Mouse (Mus musculus) gastrocnemius, adult 8-10 months (tissue): Measurements from ENCODE around the gene Ankrd55. TPM values are rescaled to one million over a fixed set of nuclear protein-coding genes. Genes with fewer than 3 reads are reported as not detected.
"Not testable (repeated sequence)": the region's sequence is repeated elsewhere in the genome, so short reads cannot be mapped to it uniquely, and the experiment has no call there.

ENCODE experiments used
- DNase-seq, 2 experiments: peaks; one replicate each; pipeline ENCODE4 v3.0.0; 2022; ENCODE audit warnings: low spot score in 2 of 2
- total RNA-seq, 4 experiments: library from RNA; stranded (reverse); gene quantifications; 2 replicates each; pipeline ENCODE4 v1.2.4; 2022

Gene Ankrd55
- total RNA-seq, 4 experiments from 2014 or later, result 0.11 TPM; not detected in 3

- DNase-seq, result no peak
These were observed 4.8 kb downstream of the Ankrd55 start for GRCm38 (mm10) chr13:112293092-112293491.

- no peak for DNase-seq
These were observed 6.2 kb downstream of the Ankrd55 start for GRCm38 (mm10) chr13:112294446-112294845.

GRCm38 (mm10) chr13:112297781-112298180 is 9.5 kb downstream of the Ankrd55 start:
- peak; percentile 13 to 14 for DNase-seq

- no peak for DNase-seq
These were observed 15.2 kb downstream of the Ankrd55 start for GRCm38 (mm10) chr13:112303429-112303828.

DNA sequence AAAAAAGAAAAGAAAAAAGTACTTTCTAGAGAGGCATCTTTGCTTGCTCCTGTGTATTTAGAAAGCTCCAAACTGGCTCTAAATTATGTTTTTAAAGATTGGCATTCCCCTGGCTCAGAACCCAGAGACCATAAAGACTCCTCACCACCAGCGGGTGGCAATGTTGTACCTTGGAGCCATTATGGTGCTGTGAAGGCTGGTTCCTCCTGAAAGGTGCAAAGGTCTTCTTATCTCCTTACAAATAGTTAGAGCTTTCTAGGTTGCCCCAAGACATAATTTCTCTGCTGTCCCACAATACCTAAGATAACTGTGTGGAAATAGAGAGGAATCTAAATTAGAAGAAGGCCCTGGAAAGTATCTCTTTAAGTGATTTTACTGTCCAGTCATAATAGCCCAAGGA is 20.4 kb downstream of the Ankrd55 start:
- peak in 1 of 2 experiments; percentile 16 for DNase-seq

DNA sequence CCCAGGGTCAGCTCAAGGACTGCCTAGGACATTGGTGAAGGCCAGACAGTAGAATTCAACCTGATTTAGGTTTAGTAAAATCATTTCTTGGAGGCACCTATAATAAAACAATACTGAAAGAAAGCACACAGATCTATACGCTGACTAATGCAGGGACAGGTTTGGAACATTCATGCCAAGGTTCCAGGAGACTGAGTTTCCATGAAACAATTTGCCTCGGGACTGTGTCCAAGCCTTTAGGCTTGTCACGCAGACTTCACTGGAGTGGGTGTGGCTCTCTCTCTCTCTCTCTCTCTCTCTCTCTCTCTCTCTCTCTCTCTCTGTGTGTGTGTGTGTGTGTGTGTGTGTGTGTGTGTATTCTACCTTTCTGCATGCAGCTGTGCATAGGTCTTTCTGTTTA is 23.4 kb downstream of the Ankrd55 start:
- not testable (repeated sequence) for DNase-seq

- DNase-seq, result no peak
These were observed 27.2 kb downstream of the Ankrd55 start for GRCm38 (mm10) chr13:112315442-112315841.

- DNase-seq, result no peak
These were observed 28.6 kb downstream of the Ankrd55 start for GRCm38 (mm10) chr13:112316622-112317482.

DNA sequence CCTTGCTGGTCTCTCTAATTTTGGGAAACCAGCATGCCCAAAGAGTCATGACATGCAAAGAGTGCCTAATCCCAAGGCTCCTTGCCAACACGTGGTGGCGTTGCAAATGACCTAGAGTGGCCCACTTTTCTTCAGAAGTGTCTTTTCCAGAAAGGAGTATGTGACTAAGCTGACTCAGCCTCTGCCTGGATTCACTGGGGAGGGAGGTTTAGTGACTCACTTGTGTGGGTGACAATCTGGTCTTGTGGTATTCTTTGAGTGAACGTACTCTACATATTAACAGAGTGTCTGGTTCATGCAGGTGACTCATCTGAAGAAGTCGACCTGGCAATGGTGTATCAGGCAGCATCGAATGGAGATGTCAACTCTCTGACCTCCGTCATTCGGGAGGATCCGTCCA is 29.9 kb downstream of the Ankrd55 start:
- no peak for DNase-seq

- DNase-seq, result no peak
These were observed 35.5 kb downstream of the Ankrd55 start for GRCm38 (mm10) chr13:112323591-112324266.

DNA sequence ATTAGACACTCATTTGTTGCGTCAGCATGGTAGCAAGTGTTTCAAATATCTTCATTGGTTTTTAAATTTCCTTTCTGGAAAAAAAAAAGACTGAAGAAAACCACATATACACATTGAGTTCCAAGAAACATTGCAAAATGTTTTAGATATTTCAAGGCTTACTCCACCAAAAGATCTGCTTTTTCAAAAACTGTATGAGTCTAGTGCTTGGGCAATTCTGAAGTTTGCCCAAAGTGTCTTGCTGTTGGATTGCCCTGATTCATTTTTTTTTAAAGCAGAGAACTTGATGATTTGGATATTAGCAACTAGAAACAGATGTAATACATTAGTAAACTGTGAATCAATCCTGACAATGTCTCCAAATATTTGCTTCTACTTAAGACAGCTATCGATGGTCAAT is 36.9 kb downstream of the Ankrd55 start:
- no peak for DNase-seq

GRCm38 (mm10) chr13:112326403-112326802 is 38.2 kb downstream of the Ankrd55 start:
- no peak for DNase-seq

GRCm38 (mm10) chr13:112326977-112327376 is 38.7 kb downstream of the Ankrd55 start:
- DNase-seq, result no peak

GRCm38 (mm10) chr13:112327511-112327910 is 39.3 kb downstream of the Ankrd55 start:
- no peak for DNase-seq

DNA sequence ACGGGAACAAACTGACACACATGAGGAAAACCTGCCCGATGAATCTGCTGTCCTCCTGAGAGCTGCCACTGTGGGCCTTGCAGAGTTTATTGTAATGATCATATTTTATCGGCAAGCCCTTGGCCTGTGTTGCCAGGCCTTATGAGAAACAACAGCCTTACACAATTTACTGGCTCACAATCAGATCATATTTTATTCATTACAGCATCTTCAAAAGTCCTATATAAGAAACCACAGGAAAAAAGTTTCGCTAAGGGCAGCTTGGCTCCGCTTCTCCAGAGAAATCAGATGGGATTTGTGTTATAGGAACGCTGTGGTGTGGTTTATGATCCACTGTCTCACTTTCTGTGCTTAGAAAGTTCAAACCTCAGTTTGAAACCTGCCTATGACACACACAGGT is 42.0 kb downstream of the Ankrd55 start:
- no peak for DNase-seq

GRCm38 (mm10) chr13:112330919-112331681 is 42.8 kb downstream of the Ankrd55 start:
- no peak for DNase-seq

GRCm38 (mm10) chr13:112331682-112332061 is 43.4 kb downstream of the Ankrd55 start:
- DNase-seq, result no peak

DNA sequence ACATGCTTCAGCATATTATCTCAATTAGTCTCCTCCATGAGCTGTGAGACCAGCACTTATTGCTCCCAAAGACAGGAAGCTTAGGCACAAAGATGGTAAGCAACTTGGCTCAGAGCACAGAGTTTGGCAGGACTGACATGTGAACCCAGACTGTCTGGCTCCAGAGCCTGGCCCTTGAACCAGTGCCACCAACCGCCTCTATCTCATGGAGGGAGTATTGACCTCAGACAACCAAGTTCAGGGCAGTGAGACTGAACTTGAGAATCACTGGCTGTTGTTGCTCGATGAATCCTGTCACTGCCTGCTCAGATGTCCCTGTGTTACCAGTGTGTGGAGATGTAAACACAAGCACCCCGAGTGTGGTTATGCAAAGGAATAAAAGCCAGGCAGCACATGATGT is 47.3 kb downstream of the Ankrd55 start:
- DNase-seq, result no peak

GRCm38 (mm10) chr13:112337146-112337545 is 48.9 kb downstream of the Ankrd55 start:
- no peak for DNase-seq

GRCm38 (mm10) chr13:112340205-112340604 is 52.0 kb downstream of the Ankrd55 start:
- DNase-seq, result peak; percentile 15 to 57

- no peak for DNase-seq
These were observed 52.5 kb downstream of the Ankrd55 start for GRCm38 (mm10) chr13:112340761-112341160.
